Mouse (Mus musculus) midbrain, embryonic 11.5 days (tissue): ENCODE data around the gene Rai1. TPM values are rescaled to one million over a fixed set of nuclear protein-coding genes. Genes with fewer than 3 reads are reported as not detected.

Experiments used
- ATAC-seq: fragments of 200-750 bp; cut with Nextera tagmentation; 2 replicates; pipeline ENCODE4 v1.8.0; 2017; ENCODE audit warnings: moderate TSS enrichment, moderate library complexity; ENCODE audit not compliant: low FRiP score
- DNase-seq: peaks from one replicate; pipeline ENCODE4 v3.0.0; 2015; ENCODE audit warnings: low spot score; ENCODE audit errors: missing footprints
- H3K27ac ChIP-seq: fragments of 300-500 bp; sonication (generic); 2 replicates; pipeline ENCODE4 v1.5.1; 2014; ENCODE audit warnings: low read depth, low read length
- H3K27me3 ChIP-seq: fragments of 300-500 bp; sonication (generic); 2 replicates; pipeline ENCODE4 v1.6.1; 2014; ENCODE audit warnings: mild to moderate bottlenecking, low read length, moderate library complexity, mixed read lengths; ENCODE audit not compliant: control insufficient read depth, insufficient read depth
- H3K36me3 ChIP-seq: fragments of 300-500 bp; sonication (generic); 2 replicates; pipeline ENCODE4 v1.6.1; 2014; ENCODE audit warnings: mild to moderate bottlenecking, low read length, moderate library complexity, mixed read lengths; ENCODE audit not compliant: control insufficient read depth, insufficient read depth
- H3K4me1 ChIP-seq: fragments of 300-500 bp; sonication (generic); 2 replicates; pipeline ENCODE4 v1.6.1; 2014; ENCODE audit warnings: low read length; ENCODE audit not compliant: control insufficient read depth, insufficient read depth
- H3K4me2 ChIP-seq: fragments of 300-500 bp; sonication (generic); 2 replicates; pipeline ENCODE4 v1.6.1; 2014; ENCODE audit warnings: mild to moderate bottlenecking, moderate library complexity
- H3K4me3 ChIP-seq: fragments of 300-500 bp; sonication (generic); 2 replicates; pipeline ENCODE4 v1.5.1; 2014; ENCODE audit warnings: low read depth, low read length
- H3K9ac ChIP-seq: fragments of 300-500 bp; sonication (generic); 2 replicates; pipeline ENCODE4 v1.6.1; 2014; ENCODE audit warnings: low read length
- H3K9me3 ChIP-seq: fragments of 300-500 bp; sonication (generic); 2 replicates; pipeline ENCODE4 v1.6.1; 2016; ENCODE audit warnings: low read length; ENCODE audit not compliant: control insufficient read depth
- WGBS: fragments of 180-500 bp; shearing (Covaris S2); extraction: QIAGEN DNeasy Blood & Tissue Kit; methylation state at CpG from one replicate; pipeline ENCODE4 v1.1.7; 2014; 5-methylcytosine and 5-hydroxymethylcytosine counted together
- polyA plus RNA-seq: library from polyadenylated mRNA; unstranded; fragments of >200 nt; fragmentation: Nextera tagmentation; extraction: Ambion mirVana; gene quantifications from 2 replicates; pipeline ENCODE4 v1.2.1, GENCODE M21; 2014

The Rai1 gene
- polyA plus RNA-seq, 1 experiment from 2014 or later, result 23.9 TPM

DNA sequence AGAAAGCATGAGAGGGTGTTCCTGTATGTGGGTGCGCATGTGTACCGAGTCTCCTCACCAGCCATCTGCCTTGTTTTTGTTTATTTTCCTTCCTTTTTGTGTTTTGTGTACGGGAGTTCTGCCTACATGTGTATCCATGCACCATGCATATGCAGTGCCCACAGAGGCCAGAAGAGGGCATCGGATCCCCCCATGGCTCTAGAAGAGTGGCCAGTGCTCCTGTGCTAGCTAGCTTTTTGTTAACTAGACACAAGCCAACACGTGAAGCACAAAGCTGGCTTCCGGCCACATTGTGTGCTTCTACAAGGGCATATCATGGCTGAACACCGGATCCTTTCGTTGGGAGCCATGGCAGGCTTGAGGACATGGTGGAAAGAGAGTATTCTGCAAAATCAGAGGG is 34.2 kb upstream of the Rai1 start:
- Histone ChIP-seq H3K4me1 (no peaks in the 10 kb centered on the region), H3K9me3 (no peaks in the 10 kb centered on the region), H3K4me3 (no peak overlapping the region), H3K27me3 (no peaks in the 10 kb centered on the region), H3K27ac (no peak overlapping the region), H3K36me3 (no peaks in the 10 kb centered on the region), H3K4me2 (no peak overlapping the region), H3K9ac (no peak overlapping the region)
- no peak for ATAC-seq
- 40% methylated on average over 8 of the region's 8 CpGs for WGBS
- DNase-seq, result peak; percentile 90

DNA sequence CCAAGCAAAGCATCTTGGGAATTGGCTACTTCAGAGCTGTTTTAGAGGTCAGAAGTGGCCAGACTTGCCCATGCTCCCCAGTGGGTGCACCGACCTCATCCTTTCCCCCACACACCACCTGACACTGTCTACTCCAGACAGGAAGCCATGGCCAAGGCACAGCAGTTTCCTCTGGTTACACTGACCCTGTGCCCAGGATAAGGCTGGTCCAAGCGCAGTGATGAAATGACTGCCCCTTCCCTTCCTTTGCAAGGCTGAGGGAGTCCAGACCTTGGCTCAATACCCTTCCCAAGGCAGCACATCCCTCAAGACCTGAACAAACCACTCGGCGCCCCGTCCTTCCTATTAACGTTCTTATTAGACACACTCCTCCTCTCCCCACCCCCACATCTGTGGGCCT is 33.6 kb upstream of the Rai1 start:
- no peaks in the 10 kb centered on the region for H3K36me3 ChIP-seq
- WGBS, result 82% methylated on average over 6 of the region's 6 CpGs
- no peaks in the 10 kb centered on the region for H3K9me3 ChIP-seq
- H3K27ac ChIP-seq, result no peak overlapping the region
- H3K4me3 ChIP-seq, result no peak overlapping the region
- no peak overlapping the region for H3K9ac ChIP-seq
- no peaks in the 10 kb centered on the region for H3K4me1 ChIP-seq
- no peak for ATAC-seq
- no peak overlapping the region for H3K4me2 ChIP-seq
- H3K27me3 ChIP-seq, result no peaks in the 10 kb centered on the region
- DNase-seq, result no peak

DNA sequence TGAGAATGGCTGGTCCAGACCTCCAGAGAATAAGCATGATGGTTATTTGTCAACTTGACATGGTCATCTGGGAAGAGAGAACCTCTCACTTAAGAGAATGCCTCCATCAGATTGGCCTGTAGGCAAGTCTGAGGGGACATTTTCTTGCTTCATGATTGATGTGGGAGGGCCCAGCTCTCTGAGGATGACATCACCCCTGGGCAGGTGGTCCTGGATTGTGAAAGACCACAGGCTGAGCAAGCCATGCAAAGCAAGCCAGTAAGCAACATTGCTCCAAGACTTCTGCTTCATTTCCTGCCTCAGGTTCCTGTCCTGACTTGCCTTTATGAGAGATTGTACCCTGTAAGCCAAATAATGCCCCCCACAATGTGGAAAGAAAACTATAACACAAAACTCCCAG is 31.7 kb upstream of the Rai1 start:
- H3K27me3 ChIP-seq, result no peaks in the 10 kb centered on the region

DNA sequence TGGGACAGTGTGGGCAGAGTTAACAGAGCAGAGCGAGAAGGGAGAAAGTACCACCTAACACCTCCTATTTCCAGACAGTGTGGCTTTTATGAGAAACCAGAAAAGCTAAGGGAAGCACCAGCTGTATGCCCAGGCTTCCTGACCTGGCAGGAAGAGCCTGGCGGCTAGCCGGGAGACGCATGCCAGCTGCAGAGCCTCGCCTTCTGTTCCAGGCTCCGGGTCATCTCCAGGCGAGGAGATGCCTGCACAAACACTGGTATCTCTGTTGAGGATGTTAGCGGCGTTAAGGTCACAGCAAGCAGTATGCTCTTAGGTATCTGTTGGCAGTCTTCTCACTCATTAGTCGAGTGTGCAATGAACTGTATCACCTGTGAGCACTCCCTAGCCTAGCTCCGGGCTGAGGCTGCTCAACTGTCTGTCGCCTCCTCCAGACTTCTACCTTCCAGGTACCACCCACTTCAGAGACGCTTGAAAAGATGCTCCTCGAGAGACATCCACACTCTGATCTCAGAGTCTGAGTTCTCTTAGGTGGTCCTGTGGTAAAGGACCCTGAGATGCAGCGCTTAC is 30.8 kb upstream of the Rai1 start:
- ATAC-seq (no peak), DNase-seq (no peak)
- no peaks in the 10 kb centered on the region for H3K27me3 ChIP-seq
- WGBS, result 81% methylated on average over 15 of the region's 15 CpGs
- no peak overlapping the region for H3K9ac ChIP-seq
- H3K4me1 ChIP-seq, result no peaks in the 10 kb centered on the region
- no peak overlapping the region for H3K4me2 ChIP-seq
- H3K27ac ChIP-seq, result no peak overlapping the region
- no peaks in the 10 kb centered on the region for H3K36me3 ChIP-seq
- H3K4me3 ChIP-seq, result no peak overlapping the region
- no peaks in the 10 kb centered on the region for H3K9me3 ChIP-seq

More for the DNA sequence above, 31.7 kb upstream of the Rai1 start:
- no peaks in the 10 kb centered on the region for H3K36me3 ChIP-seq
- ATAC-seq (no peak), DNase-seq (no peak)
- H3K4me1 ChIP-seq, result no peaks in the 10 kb centered on the region
- no peak overlapping the region for H3K9ac ChIP-seq
- no peak overlapping the region for H3K4me2 ChIP-seq
- no peak overlapping the region for H3K4me3 ChIP-seq
- no peaks in the 10 kb centered on the region for H3K9me3 ChIP-seq
- H3K27ac ChIP-seq, result no peak overlapping the region

DNA sequence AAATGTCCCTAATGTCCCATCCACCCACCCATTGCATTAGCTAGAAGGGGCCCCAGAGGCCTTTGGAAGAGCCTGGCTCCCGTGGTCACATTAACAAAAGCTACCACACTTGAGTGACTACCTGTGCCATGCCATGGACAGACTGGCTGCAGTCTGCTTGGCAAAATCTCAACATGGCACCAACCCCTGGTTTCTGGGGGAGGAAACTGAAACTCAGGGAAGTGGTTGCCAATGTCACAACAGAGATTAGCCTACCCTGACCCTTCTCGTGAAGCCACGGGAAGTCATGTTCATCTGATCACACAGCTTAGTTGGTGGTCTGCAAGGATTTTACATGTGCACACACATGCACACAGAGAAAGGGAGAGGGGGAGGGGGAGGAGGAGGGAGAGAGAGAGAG is 28.6 kb upstream of the Rai1 start:
- ATAC-seq (no peak), DNase-seq (no peak)
- H3K27ac ChIP-seq, result no peak overlapping the region
- H3K4me3 ChIP-seq, result no peak overlapping the region
- 74% methylated on average over 3 of the region's 3 CpGs for WGBS
- H3K9me3 ChIP-seq, result no peaks in the 10 kb centered on the region
- H3K27me3 ChIP-seq, result no peaks in the 10 kb centered on the region
- H3K36me3 ChIP-seq, result no peaks in the 10 kb centered on the region
- no peak overlapping the region for H3K4me2 ChIP-seq
- H3K4me1 ChIP-seq, result no peaks in the 10 kb centered on the region
- H3K9ac ChIP-seq, result no peak overlapping the region

DNA sequence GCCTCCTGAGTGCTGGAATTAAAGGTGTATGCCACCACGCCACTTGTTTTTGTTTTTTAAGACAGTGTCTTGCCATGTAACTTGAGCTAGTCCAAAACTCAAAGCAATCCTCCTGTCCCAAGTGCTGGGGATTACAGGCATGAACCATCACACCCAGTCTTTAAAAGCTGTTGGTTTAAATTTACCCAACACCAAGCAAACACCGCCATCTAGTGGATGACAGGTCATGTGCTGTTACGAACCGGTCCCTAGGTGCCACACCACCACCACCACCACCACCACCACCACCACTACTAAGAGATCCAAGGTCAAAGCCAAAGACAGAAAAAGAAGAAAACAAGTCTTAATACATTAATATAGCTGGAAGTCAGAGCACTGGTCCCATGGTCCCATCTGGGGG is 28.0 kb upstream of the Rai1 start:
- Histone ChIP-seq H3K9ac (no peak overlapping the region), H3K4me3 (no peak overlapping the region), H3K36me3 (no peaks in the 10 kb centered on the region), H3K4me2 (no peak overlapping the region), H3K4me1 (no peaks in the 10 kb centered on the region), H3K27me3 (no peaks in the 10 kb centered on the region), H3K9me3 (no peaks in the 10 kb centered on the region), H3K27ac (no peak overlapping the region)
- DNase-seq (peak; percentile 88), ATAC-seq (no peak)
- WGBS, result 14% methylated on average over 4 of the region's 4 CpGs

DNA sequence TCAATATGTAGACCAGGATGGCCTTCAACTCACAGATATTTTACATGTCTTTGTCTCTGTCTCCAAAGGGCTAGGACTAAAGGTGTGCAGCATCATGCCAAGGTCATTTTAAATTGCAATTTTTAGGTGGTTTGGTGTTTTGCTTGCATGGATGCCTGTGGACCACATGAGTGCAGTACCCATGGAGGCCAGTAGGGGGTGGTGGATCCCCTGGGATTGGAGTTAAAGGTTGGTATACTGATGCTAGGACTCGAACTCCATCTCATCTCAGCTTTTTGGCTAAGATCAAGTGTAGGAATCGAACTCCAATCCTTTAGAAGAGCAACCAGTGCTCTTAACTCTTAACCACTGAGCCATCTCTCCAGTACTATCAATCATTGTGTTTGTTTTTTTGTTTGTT is 20.2 kb upstream of the Rai1 start:
- WGBS, result 48% methylated on average over 2 of the region's 2 CpGs
- Histone ChIP-seq H3K9ac (no peak overlapping the region), H3K27me3 (no peaks in the 10 kb centered on the region), H3K9me3 (no peaks in the 10 kb centered on the region), H3K27ac (no peak overlapping the region), H3K36me3 (no peaks in the 10 kb centered on the region), H3K4me2 (no peak overlapping the region), H3K4me1 (no peaks in the 10 kb centered on the region), H3K4me3 (no peak overlapping the region)
- ATAC-seq, result no peak
- peak; percentile 95 for DNase-seq

DNA sequence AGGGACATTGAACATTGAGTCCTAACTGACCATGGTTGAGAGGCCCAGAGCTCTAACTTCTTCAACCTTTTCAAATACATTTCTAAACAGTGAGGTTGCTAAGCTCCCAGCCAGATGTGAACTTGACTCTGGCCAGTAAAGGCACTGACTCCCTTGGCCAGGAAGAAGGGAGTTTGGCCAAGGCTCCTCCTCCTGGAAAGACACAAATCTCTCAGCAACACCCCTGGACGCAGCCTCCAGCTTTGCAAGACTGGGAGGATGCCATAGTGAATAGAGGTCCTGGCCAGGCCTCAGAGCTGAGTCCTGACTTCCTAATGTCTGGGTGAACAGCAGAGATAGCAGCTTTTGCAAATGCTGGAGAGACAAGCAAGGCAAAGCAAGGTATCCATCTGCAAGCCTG is 18.1 kb upstream of the Rai1 start:
- no peak overlapping the region for H3K9ac ChIP-seq
- H3K4me3 ChIP-seq, result no peak overlapping the region
- WGBS, result 58% methylated on average over 1 of the region's 1 CpGs
- no peak overlapping the region for H3K27ac ChIP-seq
- H3K4me2 ChIP-seq, result no peak overlapping the region
- ATAC-seq (no peak), DNase-seq (no peak)
- H3K9me3 ChIP-seq, result no peaks in the 10 kb centered on the region
- H3K36me3 ChIP-seq, result no peaks in the 10 kb centered on the region
- H3K27me3 ChIP-seq, result no peaks in the 10 kb centered on the region
- H3K4me1 ChIP-seq, result no peaks in the 10 kb centered on the region

DNA sequence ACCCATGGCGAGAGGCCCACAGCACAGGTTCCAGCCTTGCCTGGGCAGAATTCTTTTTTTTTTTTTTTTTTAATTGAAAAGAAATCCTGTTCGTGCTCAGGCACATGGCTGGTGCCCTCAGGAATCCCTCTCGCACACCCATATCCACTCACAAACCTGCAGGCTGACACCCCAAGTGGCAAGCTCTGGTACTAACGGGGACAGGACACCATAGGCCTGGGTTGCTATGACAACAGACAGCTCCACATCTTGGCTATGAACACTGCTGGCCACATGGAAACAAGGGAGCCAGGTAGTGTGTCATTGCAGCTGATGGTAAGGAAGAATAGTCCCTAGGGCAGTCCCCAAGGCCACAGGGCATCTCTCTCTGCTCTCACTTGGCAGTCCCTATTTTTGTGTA is 15.9 kb upstream of the Rai1 start:
- Histone ChIP-seq H3K9me3 (no peaks in the 10 kb centered on the region), H3K4me3 (no peak overlapping the region), H3K27me3 (no peaks in the 10 kb centered on the region), H3K4me2 (no peak overlapping the region), H3K36me3 (no peaks in the 10 kb centered on the region), H3K27ac (no peak overlapping the region), H3K4me1 (peaks cover 8% of the 10 kb centered on the region; the same call in 1 of the 2 replicates), H3K9ac (no peak overlapping the region)
- DNase-seq (no peak), ATAC-seq (peak; percentile 72; the same call in 1 of the 2 replicates)
- 46% methylated on average over 4 of the region's 4 CpGs for WGBS
